Mouse (Mus musculus) hindbrain, embryonic 12.5 days (tissue): ENCODE results near the gene Gm20388. TPM values are rescaled to one million over a fixed set of nuclear protein-coding genes. Genes with fewer than 3 reads are reported as not detected.

Experiments
- ATAC-seq: fragments of 200-750 bp; cut with Nextera tagmentation; 2 replicates; pipeline ENCODE4 v1.8.0; 2017; ENCODE audit warnings: moderate TSS enrichment; ENCODE audit not compliant: low FRiP score
- H3K27ac ChIP-seq: fragments of 300-500 bp; sonication (generic); 2 replicates; pipeline ENCODE4 v1.5.1; 2016; ENCODE audit warnings: mild to moderate bottlenecking
- H3K27me3 ChIP-seq: fragments of 300-500 bp; sonication (generic); 2 replicates; pipeline ENCODE4 v1.6.1; 2016; ENCODE audit warnings: mild to moderate bottlenecking
- H3K36me3 ChIP-seq: fragments of 300-500 bp; sonication (generic); 2 replicates; pipeline ENCODE4 v1.6.1; 2016; ENCODE audit warnings: mild to moderate bottlenecking
- H3K4me1 ChIP-seq: fragments of 300-500 bp; sonication (generic); 2 replicates; pipeline ENCODE4 v1.6.1; 2016
- H3K4me2 ChIP-seq: fragments of 300-500 bp; sonication (generic); replicated peaks from 2 replicates; pipeline ENCODE4 v1.6.1; 2016; ENCODE audit warnings: mild to moderate bottlenecking
- H3K4me3 ChIP-seq: fragments of 300-500 bp; sonication (generic); 2 replicates; pipeline ENCODE4 v1.5.1; 2016; ENCODE audit warnings: mild to moderate bottlenecking
- H3K9ac ChIP-seq: fragments of 300-500 bp; sonication (generic); 2 replicates; pipeline ENCODE4 v1.6.1; 2016; ENCODE audit warnings: mild to moderate bottlenecking, moderate library complexity
- H3K9me3 ChIP-seq: fragments of 300-500 bp; sonication (generic); replicated peaks from 2 replicates; pipeline ENCODE4 v1.6.1; 2016; ENCODE audit warnings: mild to moderate bottlenecking
- WGBS: fragments of 180-500 bp; shearing (Covaris S2); methylation state at CpG from one replicate; pipeline ENCODE4 v1.1.7; 2016; 5-methylcytosine and 5-hydroxymethylcytosine counted together
- polyA plus RNA-seq: library from polyadenylated mRNA; unstranded; fragments of >200 nt; fragmentation: Nextera tagmentation; extraction: Ambion mirVana; gene quantifications from 2 replicates; pipeline ENCODE4 v1.2.1, GENCODE M21; 2016

The Gm20388 gene
- polyA plus RNA-seq, 1 experiment from 2014 or later = not detected

GRCm38 (mm10) chr8:122871663-122872062 is 2961.0 kb downstream of the Gm20388 start:
- H3K9me3 ChIP-seq = no peaks in the 10 kb centered on the region
- 72% methylated on average over 9 of the region's 9 CpGs for WGBS
- no peaks in the 10 kb centered on the region for H3K27me3 ChIP-seq
- no peak overlapping the region for H3K9ac ChIP-seq
- H3K27ac ChIP-seq = no peak overlapping the region
- H3K4me3 ChIP-seq = no peak overlapping the region
- no peak overlapping the region for H3K4me2 ChIP-seq
- H3K36me3 ChIP-seq = no peaks in the 10 kb centered on the region
- ATAC-seq = no peak
- H3K4me1 ChIP-seq = peaks cover 5% of the 10 kb centered on the region

GRCm38 (mm10) chr8:122873171-122873570 is 2962.5 kb downstream of the Gm20388 start:
- H3K27me3 ChIP-seq = no peaks in the 10 kb centered on the region
- 47% methylated on average over 6 of the region's 6 CpGs for WGBS
- H3K4me2 ChIP-seq = no peak overlapping the region
- peaks cover 5% of the 10 kb centered on the region for H3K4me1 ChIP-seq
- no peak for ATAC-seq
- H3K4me3 ChIP-seq = no peak overlapping the region
- no peaks in the 10 kb centered on the region for H3K36me3 ChIP-seq
- H3K9me3 ChIP-seq = no peaks in the 10 kb centered on the region
- H3K9ac ChIP-seq = no peak overlapping the region
- no peak overlapping the region for H3K27ac ChIP-seq

- no peaks in the 10 kb centered on the region for H3K9me3 ChIP-seq
- whole genome bisulfite sequencing = 72% methylated on average over 5 of the region's 5 CpGs
- H3K4me2 ChIP-seq = no peak overlapping the region
- H3K4me3 ChIP-seq = no peak overlapping the region
- no peaks in the 10 kb centered on the region for H3K36me3 ChIP-seq
- H3K27me3 ChIP-seq = no peaks in the 10 kb centered on the region
- no peak for ATAC-seq
- peaks cover 5% of the 10 kb centered on the region for H3K4me1 ChIP-seq
- H3K9ac ChIP-seq = no peak overlapping the region
- no peak overlapping the region for H3K27ac ChIP-seq
Observed at GRCm38 (mm10) chr8:122875186-122875585, 2964.5 kb downstream of the Gm20388 start.

GRCm38 (mm10) chr8:122878231-122878630 is 2967.6 kb downstream of the Gm20388 start:
- H3K36me3 ChIP-seq = peaks cover 17% of the 10 kb centered on the region
- no peak overlapping the region for H3K27ac ChIP-seq
- no peaks in the 10 kb centered on the region for H3K4me1 ChIP-seq
- H3K4me2 ChIP-seq = no peak overlapping the region
- no peak overlapping the region for H3K9ac ChIP-seq
- H3K4me3 ChIP-seq = no peak overlapping the region
- WGBS = 89% methylated on average over 3 of the region's 3 CpGs
- H3K9me3 ChIP-seq = no peaks in the 10 kb centered on the region
- H3K27me3 ChIP-seq = no peaks in the 10 kb centered on the region
- no peak for ATAC-seq

GRCm38 (mm10) chr8:122880302-122880701 is 2969.7 kb downstream of the Gm20388 start:
- Histone ChIP-seq H3K4me1 (no peaks in the 10 kb centered on the region), H3K9me3 (no peaks in the 10 kb centered on the region), H3K27me3 (no peaks in the 10 kb centered on the region), H3K36me3 (peaks cover 36% of the 10 kb centered on the region), H3K9ac (no peak overlapping the region), H3K4me2 (no peak overlapping the region), H3K27ac (no peak overlapping the region), H3K4me3 (no peak overlapping the region)
- 46% methylated on average over 3 of the region's 3 CpGs for WGBS
- ATAC-seq = no peak

- Histone ChIP-seq H3K27ac (no peak overlapping the region), H3K27me3 (no peaks in the 10 kb centered on the region), H3K9ac (no peak overlapping the region), H3K4me3 (no peak overlapping the region), H3K36me3 (peaks cover 69% of the 10 kb centered on the region), H3K4me1 (no peaks in the 10 kb centered on the region), H3K4me2 (no peak overlapping the region), H3K9me3 (no peaks in the 10 kb centered on the region)
- 91% methylated on average over 10 of the region's 10 CpGs for WGBS
- ATAC-seq = no peak
Observed at GRCm38 (mm10) chr8:122883671-122884070, 2973.0 kb downstream of the Gm20388 start.

- H3K9ac ChIP-seq = no peak overlapping the region
- no peak overlapping the region for H3K27ac ChIP-seq
- WGBS = 90% methylated on average over 12 of the region's 12 CpGs
- no peak for ATAC-seq
- no peaks in the 10 kb centered on the region for H3K4me1 ChIP-seq
- H3K4me2 ChIP-seq = no peak overlapping the region
- H3K27me3 ChIP-seq = no peaks in the 10 kb centered on the region
- H3K9me3 ChIP-seq = no peaks in the 10 kb centered on the region
- no peak overlapping the region for H3K4me3 ChIP-seq
- H3K36me3 ChIP-seq = peaks cover 98% of the 10 kb centered on the region
Observed at GRCm38 (mm10) chr8:122891440-122891839, 2980.8 kb downstream of the Gm20388 start.

GRCm38 (mm10) chr8:122893451-122893850 is 2982.8 kb downstream of the Gm20388 start:
- Histone ChIP-seq H3K36me3 (peaks cover 97% of the 10 kb centered on the region), H3K9ac (no peak overlapping the region)
- 94% methylated on average over 12 of the region's 12 CpGs for WGBS

GRCm38 (mm10) chr8:122896317-122896716 is 2985.7 kb downstream of the Gm20388 start:
- Histone ChIP-seq H3K27ac (no peak overlapping the region), H3K4me1 (no peaks in the 10 kb centered on the region), H3K9me3 (no peaks in the 10 kb centered on the region), H3K4me3 (no peak overlapping the region), H3K27me3 (no peaks in the 10 kb centered on the region), H3K9ac (no peak overlapping the region), H3K4me2 (no peak overlapping the region), H3K36me3 (peaks cover 84% of the 10 kb centered on the region)
- ATAC-seq = no peak
- 93% methylated on average over 11 of the region's 11 CpGs for WGBS

More at GRCm38 (mm10) chr8:122893451-122893850, 2982.8 kb downstream of the Gm20388 start:
- Histone ChIP-seq H3K27me3 (no peaks in the 10 kb centered on the region), H3K4me3 (no peak overlapping the region), H3K27ac (no peak overlapping the region), H3K9me3 (no peaks in the 10 kb centered on the region), H3K4me2 (no peak overlapping the region), H3K4me1 (no peaks in the 10 kb centered on the region)
- no peak for ATAC-seq

- Histone ChIP-seq H3K9ac (no peak overlapping the region), H3K9me3 (no peaks in the 10 kb centered on the region), H3K27ac (no peak overlapping the region), H3K27me3 (no peaks in the 10 kb centered on the region), H3K4me2 (no peak overlapping the region), H3K4me1 (no peaks in the 10 kb centered on the region), H3K4me3 (no peak overlapping the region), H3K36me3 (peaks cover 75% of the 10 kb centered on the region)
- 91% methylated on average over 8 of the region's 8 CpGs for WGBS
- ATAC-seq = no peak
Observed at GRCm38 (mm10) chr8:122897200-122897599, 2986.6 kb downstream of the Gm20388 start.

GRCm38 (mm10) chr8:122898018-122898417 is 2987.4 kb downstream of the Gm20388 start:
- 90% methylated on average over 4 of the region's 4 CpGs for WGBS
- Histone ChIP-seq H3K4me3 (no peak overlapping the region), H3K4me1 (no peaks in the 10 kb centered on the region), H3K36me3 (peaks cover 67% of the 10 kb centered on the region), H3K9me3 (no peaks in the 10 kb centered on the region), H3K9ac (no peak overlapping the region), H3K27ac (no peak overlapping the region), H3K27me3 (no peaks in the 10 kb centered on the region), H3K4me2 (no peak overlapping the region)
- no peak for ATAC-seq

- Histone ChIP-seq H3K4me3 (no peak overlapping the region), H3K27ac (no peak overlapping the region), H3K4me1 (no peaks in the 10 kb centered on the region), H3K9ac (no peak overlapping the region), H3K36me3 (peaks cover 63% of the 10 kb centered on the region), H3K27me3 (no peaks in the 10 kb centered on the region), H3K9me3 (no peaks in the 10 kb centered on the region), H3K4me2 (no peak overlapping the region)
- ATAC-seq = no peak
- WGBS = 96% methylated on average over 12 of the region's 12 CpGs
Observed at GRCm38 (mm10) chr8:122898473-122898872, 2987.8 kb downstream of the Gm20388 start.

- ATAC-seq = no peak
- H3K4me2 ChIP-seq = no peak overlapping the region
- no peak overlapping the region for H3K4me3 ChIP-seq
- no peaks in the 10 kb centered on the region for H3K9me3 ChIP-seq
- H3K4me1 ChIP-seq = no peaks in the 10 kb centered on the region
- no peak overlapping the region for H3K27ac ChIP-seq
- H3K27me3 ChIP-seq = no peaks in the 10 kb centered on the region
- no peak overlapping the region for H3K9ac ChIP-seq
- H3K36me3 ChIP-seq = peaks cover 56% of the 10 kb centered on the region
- 81% methylated on average over 5 of the region's 5 CpGs for WGBS
Observed at GRCm38 (mm10) chr8:122899085-122899484, 2988.4 kb downstream of the Gm20388 start.
